Mouse (Mus musculus) limb, embryonic 10.5 days (tissue): ENCODE results near the gene Aarsd1. TPM values are rescaled to one million over a fixed set of nuclear protein-coding genes. Genes with fewer than 3 reads are reported as not detected.
A peak's percentile ranks its signal among the peaks of the same experiment; 100 is the strongest.
"Not testable (repeated sequence)": the region's sequence is repeated elsewhere in the genome, so short reads cannot be mapped to it uniquely, and the experiment has no call there.

Experiments
- DNase-seq: peaks from one replicate; pipeline ENCODE4 v3.0.0-alpha.2; 2017; ENCODE audit warnings: low spot score
- H3K27ac ChIP-seq: fragments of 300-500 bp; sonication (generic); 2 replicates; pipeline ENCODE4 v1.5.1; 2016; ENCODE audit warnings: mild to moderate bottlenecking
- H3K27me3 ChIP-seq: fragments of 300-500 bp; sonication (generic); 2 replicates; pipeline ENCODE4 v1.6.1; 2016; ENCODE audit warnings: low read depth, mild to moderate bottlenecking; ENCODE audit not compliant: poor library complexity, severe bottlenecking
- H3K36me3 ChIP-seq: fragments of 300-500 bp; sonication (generic); 2 replicates; pipeline ENCODE4 v1.6.1; 2016; ENCODE audit warnings: mild to moderate bottlenecking, moderate library complexity
- H3K4me1 ChIP-seq: fragments of 300-500 bp; sonication (generic); 2 replicates; pipeline ENCODE4 v1.6.1; 2016
- H3K4me3 ChIP-seq: fragments of 300-500 bp; sonication (generic); 2 replicates; pipeline ENCODE4 v1.5.1; 2016; ENCODE audit warnings: mild to moderate bottlenecking, moderate library complexity
- H3K9me3 ChIP-seq: fragments of 300-500 bp; sonication (generic); replicated peaks from 2 replicates; pipeline ENCODE4 v1.6.1; 2016; ENCODE audit warnings: mild to moderate bottlenecking
- WGBS: fragments of 180-500 bp; shearing (Covaris S2); methylation state at CpG from one replicate; pipeline ENCODE4 v1.1.7; 2016; 5-methylcytosine and 5-hydroxymethylcytosine counted together
- polyA plus RNA-seq: library from polyadenylated mRNA; unstranded; fragments of >200 nt; fragmentation: Nextera tagmentation; extraction: Ambion mirVana; gene quantifications from 2 replicates; pipeline ENCODE4 v1.2.1, GENCODE M21; 2016

The Aarsd1 gene
- polyA plus RNA-seq, 1 experiment from 2014 or later = 106 TPM

DNA sequence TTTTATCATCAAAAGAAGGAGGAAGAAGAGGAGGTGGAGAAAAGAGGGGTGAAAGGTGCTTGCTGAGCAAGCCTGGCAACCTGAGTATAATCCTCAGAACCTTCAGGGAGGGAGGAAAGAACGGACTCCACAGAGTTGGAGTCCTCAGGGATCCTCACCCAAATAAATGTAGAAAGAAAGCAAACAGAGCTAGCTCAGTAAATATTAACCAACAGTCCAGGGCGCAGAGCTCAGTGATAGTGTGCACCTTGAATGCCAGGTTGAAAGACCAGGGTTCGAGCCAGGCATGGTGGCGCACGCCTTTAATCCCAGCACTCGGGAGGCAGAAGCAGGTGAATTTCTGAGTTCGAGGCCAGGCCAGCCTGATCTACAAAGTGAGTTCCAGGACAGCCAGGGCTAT lies 38.2 kb upstream of the Aarsd1 start:
- Histone ChIP-seq H3K27me3 (no peaks in the 10 kb centered on the region), H3K4me3 (no peak overlapping the region), H3K9me3 (no peaks in the 10 kb centered on the region), H3K27ac (no peak overlapping the region), H3K4me1 (peaks cover 31% of the 10 kb centered on the region), H3K36me3 (peaks cover 4% of the 10 kb centered on the region; the same call in 1 of the 2 replicates)
- 88% methylated on average over 7 of the region's 7 CpGs for WGBS
- no peak for DNase-seq

DNA sequence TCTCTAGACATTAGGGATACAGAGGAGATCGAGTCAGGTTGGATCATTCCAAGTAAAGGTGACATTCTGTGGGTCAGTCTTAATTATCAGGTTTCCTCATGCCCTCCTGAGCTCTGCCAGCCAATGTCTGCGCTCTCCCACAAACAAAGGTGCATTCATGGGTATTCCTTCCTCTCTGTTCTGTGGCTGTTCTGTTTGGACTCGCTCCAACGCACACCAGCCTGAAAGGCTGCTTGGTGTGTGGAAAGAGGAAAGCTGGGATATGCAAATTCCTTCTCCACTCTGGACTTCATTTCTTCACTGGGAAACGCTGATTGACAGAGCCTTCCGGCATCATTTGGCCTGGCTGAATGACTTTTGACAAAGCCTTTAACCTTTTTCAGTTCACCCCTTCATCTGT lies 37.3 kb upstream of the Aarsd1 start:
- DNase-seq = no peak
- Histone ChIP-seq H3K36me3 (no peaks in the 10 kb centered on the region), H3K9me3 (no peaks in the 10 kb centered on the region), H3K4me3 (no peak overlapping the region), H3K27ac (no peak overlapping the region), H3K27me3 (no peaks in the 10 kb centered on the region), H3K4me1 (peaks cover 23% of the 10 kb centered on the region)
- 78% methylated on average over 6 of the region's 6 CpGs for whole genome bisulfite sequencing

DNA sequence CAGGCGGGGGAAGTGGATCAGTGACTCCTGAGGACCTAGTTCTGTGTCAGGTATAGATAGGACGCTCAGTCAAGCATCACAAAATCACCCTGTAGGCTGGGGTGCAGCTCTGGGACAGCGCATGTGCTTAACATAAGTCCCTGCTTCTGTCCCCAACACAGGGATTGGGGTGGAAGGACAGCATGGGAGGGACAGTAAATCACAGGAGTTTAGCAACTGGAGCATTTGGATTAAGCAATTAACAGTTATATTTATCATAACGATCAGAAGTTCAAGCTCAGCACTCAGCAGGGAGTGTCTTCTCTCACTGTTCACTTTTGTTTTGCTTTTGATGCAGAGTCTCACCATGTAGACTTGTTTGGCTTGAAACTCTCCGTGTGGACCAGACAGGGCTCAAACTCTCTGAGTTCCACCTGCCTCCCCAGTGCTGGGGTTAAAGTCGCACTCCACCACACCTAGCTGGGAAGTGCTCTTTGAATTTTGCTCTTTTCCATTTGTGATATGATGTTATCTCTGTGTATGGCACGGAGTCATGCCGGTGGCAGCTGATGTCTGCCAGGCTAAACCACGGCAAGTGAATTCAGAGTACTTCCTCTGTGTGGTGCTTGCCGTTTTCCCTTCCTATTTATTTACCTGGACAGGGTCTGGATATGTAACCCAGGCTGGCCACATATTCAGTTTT lies 34.8 kb upstream of the Aarsd1 start:
- WGBS = 78% methylated on average over 10 of the region's 10 CpGs
- no peak for DNase-seq
- H3K27me3 ChIP-seq = no peaks in the 10 kb centered on the region
- no peaks in the 10 kb centered on the region for H3K36me3 ChIP-seq
- H3K27ac ChIP-seq = no peak overlapping the region
- H3K4me1 ChIP-seq = peaks cover 7% of the 10 kb centered on the region
- no peaks in the 10 kb centered on the region for H3K9me3 ChIP-seq
- no peak overlapping the region for H3K4me3 ChIP-seq

DNA sequence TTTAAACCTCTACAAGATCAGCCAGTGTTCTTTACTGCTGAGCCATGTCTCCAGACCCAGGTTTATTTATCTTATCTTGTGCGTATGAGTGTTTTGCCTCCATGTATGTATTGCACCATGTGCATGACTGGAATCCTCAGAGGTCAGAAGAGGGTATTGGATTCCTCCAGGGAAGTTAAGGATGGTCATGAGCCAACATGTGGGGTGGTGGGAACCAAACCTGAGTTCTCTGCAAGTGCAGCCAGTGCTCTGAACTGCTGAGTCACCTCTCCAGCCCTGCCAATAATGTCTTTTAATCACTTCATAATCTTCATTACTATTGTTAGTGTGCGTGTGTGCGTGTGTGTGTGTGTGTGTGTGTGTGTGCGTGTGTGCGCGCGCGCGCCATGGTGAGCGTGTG lies 34.1 kb upstream of the Aarsd1 start:
- peaks cover 7% of the 10 kb centered on the region for H3K4me1 ChIP-seq
- H3K36me3 ChIP-seq = peaks cover 4% of the 10 kb centered on the region
- WGBS = 93% methylated on average over 10 of the region's 10 CpGs
- no peaks in the 10 kb centered on the region for H3K9me3 ChIP-seq
- no peak overlapping the region for H3K4me3 ChIP-seq
- no peaks in the 10 kb centered on the region for H3K27me3 ChIP-seq
- H3K27ac ChIP-seq = no peak overlapping the region
- DNase-seq = no peak

DNA sequence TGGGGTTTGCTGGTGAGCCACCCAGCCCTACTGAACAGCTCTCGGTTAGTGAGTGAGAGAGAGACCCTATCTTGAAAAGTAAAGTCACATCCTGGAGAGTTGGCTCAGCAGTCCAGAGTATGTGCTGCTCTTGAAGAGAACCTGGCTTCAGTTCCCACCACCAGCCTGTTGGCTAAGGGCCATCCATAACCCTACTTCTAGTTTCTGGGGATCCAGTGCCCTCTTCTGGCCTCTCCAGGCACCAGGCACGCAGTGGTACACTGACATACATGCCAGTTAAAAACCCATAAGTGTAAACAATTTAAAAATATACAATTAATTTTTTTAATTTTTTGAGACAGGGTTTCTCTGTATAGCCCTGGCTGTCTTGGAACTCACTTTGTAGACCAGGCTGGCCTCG lies 33.0 kb upstream of the Aarsd1 start:
- no peak for DNase-seq
- Histone ChIP-seq H3K9me3 (no peaks in the 10 kb centered on the region), H3K4me3 (no peak overlapping the region), H3K27ac (no peak overlapping the region), H3K27me3 (no peaks in the 10 kb centered on the region), H3K36me3 (peaks cover 13% of the 10 kb centered on the region), H3K4me1 (peaks cover 7% of the 10 kb centered on the region)
- WGBS = 85% methylated on average over 3 of the region's 3 CpGs

DNA sequence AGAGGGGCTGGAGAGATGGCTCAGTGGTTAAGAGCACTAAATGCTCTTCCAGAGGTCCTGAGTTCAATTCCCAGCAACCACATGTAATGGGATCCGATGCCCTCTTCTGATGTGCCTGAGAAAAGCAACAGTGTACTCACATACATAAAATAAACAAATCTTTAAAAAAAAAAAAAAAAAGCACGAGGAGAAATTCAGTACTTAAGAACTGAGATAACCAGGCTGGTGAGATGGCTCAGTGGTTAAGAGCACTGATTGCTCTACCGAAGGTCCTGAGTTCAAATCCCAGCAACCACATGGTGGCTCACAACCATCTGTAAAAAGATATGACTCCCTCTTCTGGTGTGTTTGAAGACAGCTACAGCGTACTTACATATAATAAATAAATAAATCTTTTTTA lies 32.2 kb upstream of the Aarsd1 start:
- 90% methylated on average over 4 of the region's 4 CpGs for WGBS
- H3K4me3 ChIP-seq, H3K4me1 ChIP-seq, H3K9me3 ChIP-seq, H3K27ac ChIP-seq, H3K27me3 ChIP-seq, DNase-seq: not testable (repeated sequence)
- H3K36me3 ChIP-seq = peaks cover 21% of the 10 kb centered on the region

DNA sequence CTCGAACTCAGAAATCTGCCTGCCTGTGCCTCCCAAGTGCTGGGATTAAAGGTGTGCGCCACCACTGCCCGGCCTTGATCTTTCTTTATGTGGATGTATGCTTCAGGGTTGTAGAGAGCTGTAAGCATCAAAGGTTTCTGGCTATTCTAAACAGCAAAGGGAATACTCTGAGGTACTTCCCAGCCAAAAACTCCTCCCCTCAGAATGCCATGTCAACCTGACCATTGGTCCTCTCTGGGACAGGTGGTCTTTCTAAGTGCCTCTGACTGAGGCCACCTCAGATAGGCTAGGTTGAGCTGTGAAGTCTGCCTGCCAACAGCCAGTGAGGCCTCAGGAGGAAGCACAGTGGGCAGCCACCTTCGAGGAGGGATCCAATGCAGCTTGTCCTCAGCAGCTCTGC lies 31.5 kb upstream of the Aarsd1 start:
- Histone ChIP-seq H3K36me3 (peaks cover 28% of the 10 kb centered on the region), H3K9me3 (no peaks in the 10 kb centered on the region), H3K27ac (no peak overlapping the region), H3K4me3 (no peak overlapping the region; the same call in 1 of the 2 replicates), H3K4me1 (peaks cover 15% of the 10 kb centered on the region), H3K27me3 (no peaks in the 10 kb centered on the region)
- WGBS = 84% methylated on average over 4 of the region's 4 CpGs
- DNase-seq = no peak

DNA sequence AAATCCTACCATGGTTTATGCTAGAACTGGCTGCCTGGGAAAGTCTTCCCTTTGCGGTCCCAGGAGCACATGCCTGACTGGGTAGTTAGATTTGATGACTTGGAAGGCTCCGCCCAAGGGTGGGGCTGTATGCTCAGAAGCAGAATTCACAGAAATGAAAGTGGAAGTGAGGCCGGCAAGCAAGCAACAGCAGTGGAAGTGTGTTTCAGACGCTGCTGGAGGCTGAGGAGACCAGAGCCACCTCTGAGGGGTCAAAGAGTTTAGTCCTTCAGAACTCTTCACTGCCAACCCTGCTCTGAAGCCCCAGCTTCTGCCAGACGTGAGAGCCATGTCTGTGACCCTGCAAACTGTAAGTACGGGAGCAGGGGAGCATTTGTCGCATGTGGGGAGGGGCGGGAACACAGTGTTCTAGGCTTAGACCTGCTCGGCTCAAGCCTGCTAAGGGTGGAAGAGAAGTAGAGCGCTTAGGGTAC lies 30.9 kb upstream of the Aarsd1 start, which contains the start of gene Ifi35:
Ifi35 (plus strand) TSS at position 134 of the 473 bp plus-strand sequence.
- Histone ChIP-seq H3K27ac (peak within 1 kb of the TSS; percentile 50; the same call in 1 of the 2 replicates), H3K4me1 (peaks cover 21% of the 10 kb centered on the region), H3K36me3 (peaks cover 34% of the 10 kb centered on the region), H3K9me3 (no peaks in the 10 kb centered on the region), H3K4me3 (peak within 1 kb of the TSS; percentile 40), H3K27me3 (no peaks in the 10 kb centered on the region)
- DNase-seq = no peak
- 34% methylated on average over 10 of the region's 10 CpGs for WGBS

DNA sequence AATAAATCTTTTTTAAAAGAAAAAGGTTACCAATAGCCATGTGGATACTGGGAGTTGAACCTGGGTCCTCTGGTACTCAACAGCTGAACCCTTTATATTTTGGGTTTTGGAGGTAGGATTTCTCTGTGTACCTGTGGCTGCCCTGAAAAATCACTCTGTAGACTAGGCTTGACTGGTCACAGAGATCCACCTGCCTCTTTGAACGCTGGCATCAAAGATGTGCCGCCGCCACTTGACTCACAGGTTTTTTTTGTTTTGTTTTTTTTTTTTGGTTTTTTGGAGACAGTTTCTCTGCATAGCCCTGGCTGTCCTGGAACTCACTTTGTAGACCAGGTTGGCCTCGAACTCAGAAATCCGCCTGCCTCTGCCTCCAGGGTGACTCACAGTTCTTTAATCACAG lies 30.4 kb upstream of the Aarsd1 start:
- Histone ChIP-seq H3K27me3 (no peaks in the 10 kb centered on the region), H3K9me3 (no peaks in the 10 kb centered on the region), H3K27ac (no peak overlapping the region), H3K36me3 (peaks cover 38% of the 10 kb centered on the region), H3K4me3 (no peak overlapping the region; the same call in 1 of the 2 replicates), H3K4me1 (peaks cover 25% of the 10 kb centered on the region)
- WGBS = 86% methylated on average over 5 of the region's 5 CpGs
- DNase-seq = no peak

DNA sequence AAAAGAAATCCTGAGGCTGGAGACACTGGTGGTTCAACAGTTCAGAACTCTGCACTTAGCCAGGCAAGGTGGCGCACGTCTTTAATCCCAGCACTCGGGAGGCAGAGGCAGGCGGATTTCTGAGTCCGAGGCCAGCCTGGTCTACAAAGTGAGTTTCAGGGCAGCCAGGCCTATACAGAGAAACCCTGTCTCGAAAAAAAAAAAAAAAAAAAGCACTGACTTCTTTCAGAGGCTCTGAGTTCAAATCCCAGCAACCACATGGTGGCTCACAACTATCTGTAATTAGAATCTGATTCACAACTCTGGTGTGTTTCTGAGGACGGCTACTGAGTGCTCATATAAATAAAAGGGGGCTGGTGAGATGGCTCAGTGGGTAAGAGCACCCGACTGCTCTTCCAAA lies 29.4 kb upstream of the Aarsd1 start:
- Histone ChIP-seq H3K36me3 (peaks cover 38% of the 10 kb centered on the region), H3K4me1 (peaks cover 25% of the 10 kb centered on the region)
- not testable (repeated sequence) for H3K9me3 ChIP-seq, H3K27me3 ChIP-seq, DNase-seq, H3K4me3 ChIP-seq, H3K27ac ChIP-seq
- WGBS = 92% methylated on average over 8 of the region's 8 CpGs

DNA sequence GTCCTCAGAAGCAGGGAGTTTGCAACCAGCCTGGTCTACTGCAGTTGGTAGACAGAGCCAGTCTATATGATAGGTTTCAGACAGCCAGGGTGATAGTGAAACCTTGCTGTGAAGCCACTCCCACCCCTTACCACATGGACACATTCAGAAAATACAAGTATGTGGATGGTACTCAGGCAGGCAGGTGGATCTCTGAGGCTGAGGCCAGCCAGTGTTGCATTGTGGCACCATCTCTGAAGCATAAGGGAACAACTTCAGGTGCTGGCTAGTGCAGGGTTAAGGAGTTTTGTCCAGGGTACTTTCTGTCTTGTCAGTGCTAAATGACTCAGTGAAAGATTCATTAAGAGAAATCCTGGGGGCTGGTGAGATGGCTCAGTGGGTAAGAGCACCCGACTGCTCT lies 28.9 kb upstream of the Aarsd1 start:
- WGBS = 83% methylated on average over 1 of the region's 1 CpGs
- no peaks in the 10 kb centered on the region for H3K27me3 ChIP-seq
- peaks cover 38% of the 10 kb centered on the region for H3K36me3 ChIP-seq
- no peak overlapping the region for H3K27ac ChIP-seq
- peaks cover 25% of the 10 kb centered on the region for H3K4me1 ChIP-seq
- H3K9me3 ChIP-seq = no peaks in the 10 kb centered on the region
- H3K4me3 ChIP-seq = no peak overlapping the region
- no peak for DNase-seq

DNA sequence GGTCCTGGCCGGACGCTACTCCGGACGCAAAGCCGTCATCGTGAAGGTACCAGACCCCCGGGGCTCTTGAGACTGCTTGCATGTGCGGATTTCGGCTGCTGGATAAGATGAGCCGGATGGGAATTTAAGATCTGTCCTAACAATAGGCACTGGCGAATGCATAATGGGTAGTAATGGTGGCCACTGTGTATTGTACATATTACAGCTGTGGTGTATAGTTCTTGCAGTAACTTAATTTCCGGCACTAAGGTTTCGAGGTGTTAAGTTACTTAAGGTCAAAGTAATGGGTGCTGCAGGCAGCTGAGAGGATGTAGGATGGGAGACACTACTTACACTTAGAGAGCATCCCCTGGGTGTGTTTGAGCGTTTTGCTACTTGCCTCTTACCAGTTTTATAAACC lies 25.3 kb upstream of the Aarsd1 start:
- WGBS = 1% methylated on average over 14 of the region's 14 CpGs

DNA sequence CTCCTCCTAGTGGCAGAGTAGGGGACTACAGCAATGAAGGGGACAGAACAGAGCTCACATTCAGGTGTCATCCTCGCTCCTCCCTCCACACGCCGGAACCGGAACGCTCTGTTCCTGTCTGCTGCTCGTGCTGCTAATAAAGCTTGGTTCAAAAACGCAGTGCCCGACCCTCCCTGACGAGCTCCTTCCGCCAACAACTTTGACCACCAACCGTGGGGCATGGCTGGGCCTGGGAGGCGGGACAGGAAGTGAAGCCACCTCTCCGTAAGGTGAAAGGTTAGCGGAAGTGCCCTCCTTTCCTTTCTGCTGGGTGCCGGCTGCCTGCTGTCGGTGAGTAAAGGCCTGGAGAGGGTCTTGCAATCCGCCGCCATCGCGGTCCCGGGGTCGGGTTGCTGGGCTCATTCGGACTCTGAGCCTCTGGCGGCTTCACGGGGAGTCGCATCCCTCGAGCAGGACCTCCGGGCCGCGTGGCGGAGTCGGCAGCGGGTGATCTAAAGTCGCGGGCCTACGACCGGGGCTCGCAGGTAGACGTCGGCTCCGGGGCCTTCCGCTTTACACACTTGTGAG lies 24.8 kb upstream of the Aarsd1 start, which contains the start of gene Rpl27:
Rpl27 (plus strand) TSS at position 172 of the 567 bp plus-strand sequence.
- Histone ChIP-seq H3K4me1 (peaks cover 20% of the 10 kb centered on the region), H3K4me3 (peak within 1 kb of the TSS; percentile 66), H3K9me3 (no peaks in the 10 kb centered on the region), H3K36me3 (peaks cover 38% of the 10 kb centered on the region), H3K27ac (peak within 1 kb of the TSS; percentile 92), H3K27me3 (no peaks in the 10 kb centered on the region)
- under 1% methylated on average over 42 of the region's 42 CpGs for WGBS
- DNase-seq = peak; percentile 98

More for the DNA sequence above, 25.3 kb upstream of the Aarsd1 start:
- no peaks in the 10 kb centered on the region for H3K9me3 ChIP-seq
- H3K4me3 ChIP-seq = peak overlapping the region; percentile 66
- peak overlapping the region; percentile 92 for H3K27ac ChIP-seq
- no peak for DNase-seq
- peaks cover 38% of the 10 kb centered on the region for H3K36me3 ChIP-seq
- H3K4me1 ChIP-seq = peaks cover 20% of the 10 kb centered on the region
- no peaks in the 10 kb centered on the region for H3K27me3 ChIP-seq
